Mouse (Mus musculus) embryonic fibroblast, embryonic 13.5 days (primary cell): ENCODE data around the gene Ppp1r15a.

Experiments
- CTCF ChIP-seq: IDR thresholded peaks from 2 replicates; pipeline ENCODE4 v1.5.1; 2011; ENCODE audit warnings: mild to moderate bottlenecking, control low read depth, low read length, moderate library complexity, borderline replicate concordance; ENCODE audit not compliant: insufficient read depth
- POLR2A ChIP-seq: IDR thresholded peaks from 2 replicates; pipeline ENCODE4 v1.6.1; 2011; ENCODE audit warnings: low read depth, mild to moderate bottlenecking, control low read depth, low read length, moderate library complexity

- no peak for TF ChIP-seq CTCF
- TF ChIP-seq POLR2A: no peak
Measured at GRCm38 (mm10) chr7:45509181-45509882, 16.7 kb downstream of the Ppp1r15a start.
